Mouse (Mus musculus) G1E (cell line): ENCODE data around the gene Stox1. TPM values are rescaled to one million over a fixed set of nuclear protein-coding genes. Genes with fewer than 3 reads are reported as not detected.
A peak's percentile ranks its signal among the peaks of the same experiment; 100 is the strongest.

ENCODE experiments used
- ATAC-seq: 2 replicates; pipeline ENCODE4 v1.8.0; 2016; ENCODE audit warnings: mild to moderate bottlenecking; ENCODE audit not compliant: insufficient number of reproducible peaks, poor library complexity, low FRiP score, severe bottlenecking; ENCODE audit errors: extremely low read depth
- DNase-seq: peaks from one replicate; pipeline ENCODE4 v3.0.0; 2012; ENCODE audit warnings: low spot score
- H3K27me3 ChIP-seq: 2 replicates; pipeline ENCODE4 v1.6.1; 2012; ENCODE audit warnings: mild to moderate bottlenecking, low read length, inconsistent platforms; ENCODE audit not compliant: insufficient read depth
- H3K36me3 ChIP-seq: replicated peaks from 2 replicates; pipeline ENCODE3; 2012; ENCODE audit warnings: mild to moderate bottlenecking, inconsistent platforms
- H3K4me1 ChIP-seq: 2 replicates; pipeline ENCODE4 v1.6.1; 2012; ENCODE audit warnings: low read depth, low read length, inconsistent platforms, mixed read lengths; ENCODE audit not compliant: insufficient read depth
- H3K4me3 ChIP-seq: 2 replicates; pipeline ENCODE4 v1.5.1; 2012; ENCODE audit warnings: low read depth, mild to moderate bottlenecking, inconsistent platforms, low read length, moderate library complexity, mixed read lengths
- H3K9me3 ChIP-seq: replicated peaks from 2 replicates; pipeline ENCODE4 v1.6.1; 2012; ENCODE audit warnings: inconsistent platforms
- CTCF ChIP-seq: IDR thresholded peaks from 2 replicates; pipeline ENCODE4 v1.5.1; 2012; ENCODE audit warnings: low read depth, low read length, inconsistent platforms, mixed read lengths
- GATA1 ChIP-seq: IDR thresholded peaks from 2 replicates; pipeline ENCODE4 v1.6.1; 2012; ENCODE audit warnings: borderline replicate concordance, low read length, inconsistent platforms, mixed read lengths
- GATA2 ChIP-seq: IDR thresholded peaks from 2 replicates; pipeline ENCODE4 v1.6.1; 2012; ENCODE audit warnings: low read depth, low read length, inconsistent platforms, borderline replicate concordance
- POLR2AphosphoS5 ChIP-seq: IDR thresholded peaks from 2 replicates; pipeline ENCODE4 v1.6.1; 2012; ENCODE audit warnings: low read depth, low read length, inconsistent platforms; ENCODE audit not compliant: insufficient replicate concordance
- TAL1 ChIP-seq: conservative IDR thresholded peaks from 2 replicates; pipeline ENCODE4 v1.6.1; 2012; ENCODE audit warnings: low read depth, low read length, inconsistent platforms, mixed read lengths
- polyA plus RNA-seq: library from polyadenylated mRNA; stranded (reverse); fragments of >175 nt; gene quantifications from 2 replicates; pipeline ENCODE4 v1.2.3, GENCODE M21; 2012
- total RNA-seq, 2 experiments: library from RNA; stranded (forward) in 1 of 2; stranded (reverse) in 1 of 2; fragments of 200-1000 nt in 1 of 2; fragments of >200 nt in 1 of 2; fragmentation: Nextera tagmentation in 1 of 2; gene quantifications; 2 replicates each; pipeline ENCODE4 v1.2.3; 2014 to 2017

Stox1 gene
- total and polyA plus RNA-seq, 3 experiments, result 0.16 TPM; not detected in 2

DNA sequence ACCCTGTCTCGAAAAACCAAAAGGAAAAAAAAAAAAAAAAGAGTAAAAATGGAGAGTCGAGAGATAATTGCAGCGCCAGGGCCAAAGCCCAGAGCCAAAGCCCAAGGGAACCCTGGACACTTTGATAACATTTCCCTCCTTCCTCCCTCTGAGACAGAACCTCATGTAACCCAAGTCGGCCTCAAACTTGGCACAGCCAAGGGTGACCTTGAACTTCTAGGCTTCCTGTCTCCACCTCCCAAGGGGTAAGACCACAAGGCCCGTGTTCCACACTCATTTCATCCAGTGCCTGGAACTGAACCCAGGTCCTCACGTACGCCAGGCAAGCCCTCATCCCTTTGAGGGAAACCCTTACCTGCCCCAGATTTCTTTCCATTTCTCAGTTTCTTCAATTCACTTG, 69.2 kb downstream of the Stox1 start:
- DNase-seq, result no peak
- ATAC-seq, result no peak
- TF ChIP-seq POLR2AphosphoS5, result no peak
- TF ChIP-seq GATA1, result no peak
- no peak for TF ChIP-seq CTCF
- TF ChIP-seq TAL1, result no peak
- TF ChIP-seq GATA2, result no peak

DNA sequence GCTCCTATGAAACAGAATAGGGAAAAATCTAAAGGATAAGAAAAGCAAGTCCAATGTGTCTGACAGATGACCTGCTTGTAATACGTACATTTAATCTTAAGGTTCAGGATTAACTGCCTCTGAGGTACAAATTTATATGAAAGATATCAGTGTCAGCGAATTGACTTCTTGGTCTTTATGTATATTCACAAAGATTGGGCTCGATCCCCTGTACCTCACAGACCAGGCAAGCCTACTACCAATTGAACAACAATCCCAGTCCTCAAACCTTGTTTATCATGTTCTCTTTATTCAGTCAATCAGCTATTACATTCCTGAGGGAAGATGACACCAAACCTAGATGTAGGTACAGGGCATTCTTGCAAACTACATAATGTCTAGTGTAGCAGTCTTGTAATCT, 74.0 kb downstream of the Stox1 start:
- H3K4me1 ChIP-seq, result peaks cover 8% of the 10 kb centered on the region; the same call in 1 of the 2 replicates
- TF ChIP-seq GATA1 (no peak), CTCF (no peak), TAL1 (no peak), GATA2 (no peak), POLR2AphosphoS5 (no peak)
- ATAC-seq (no peak), DNase-seq (no peak)
- no peaks in the 10 kb centered on the region for H3K27me3 ChIP-seq
- peak overlapping the region; percentile 82; the same call in 1 of the 2 replicates for H3K4me3 ChIP-seq
- no peaks in the 10 kb centered on the region for H3K9me3 ChIP-seq
- H3K36me3 ChIP-seq, result peaks cover 3% of the 10 kb centered on the region

More for the DNA sequence above, 69.2 kb downstream of the Stox1 start:
- Histone ChIP-seq H3K9me3 (no peaks in the 10 kb centered on the region), H3K4me1 (peaks cover 4% of the 10 kb centered on the region; the same call in 1 of the 2 replicates), H3K36me3 (no peaks in the 10 kb centered on the region), H3K27me3 (no peaks in the 10 kb centered on the region), H3K4me3 (no peak overlapping the region)

DNA sequence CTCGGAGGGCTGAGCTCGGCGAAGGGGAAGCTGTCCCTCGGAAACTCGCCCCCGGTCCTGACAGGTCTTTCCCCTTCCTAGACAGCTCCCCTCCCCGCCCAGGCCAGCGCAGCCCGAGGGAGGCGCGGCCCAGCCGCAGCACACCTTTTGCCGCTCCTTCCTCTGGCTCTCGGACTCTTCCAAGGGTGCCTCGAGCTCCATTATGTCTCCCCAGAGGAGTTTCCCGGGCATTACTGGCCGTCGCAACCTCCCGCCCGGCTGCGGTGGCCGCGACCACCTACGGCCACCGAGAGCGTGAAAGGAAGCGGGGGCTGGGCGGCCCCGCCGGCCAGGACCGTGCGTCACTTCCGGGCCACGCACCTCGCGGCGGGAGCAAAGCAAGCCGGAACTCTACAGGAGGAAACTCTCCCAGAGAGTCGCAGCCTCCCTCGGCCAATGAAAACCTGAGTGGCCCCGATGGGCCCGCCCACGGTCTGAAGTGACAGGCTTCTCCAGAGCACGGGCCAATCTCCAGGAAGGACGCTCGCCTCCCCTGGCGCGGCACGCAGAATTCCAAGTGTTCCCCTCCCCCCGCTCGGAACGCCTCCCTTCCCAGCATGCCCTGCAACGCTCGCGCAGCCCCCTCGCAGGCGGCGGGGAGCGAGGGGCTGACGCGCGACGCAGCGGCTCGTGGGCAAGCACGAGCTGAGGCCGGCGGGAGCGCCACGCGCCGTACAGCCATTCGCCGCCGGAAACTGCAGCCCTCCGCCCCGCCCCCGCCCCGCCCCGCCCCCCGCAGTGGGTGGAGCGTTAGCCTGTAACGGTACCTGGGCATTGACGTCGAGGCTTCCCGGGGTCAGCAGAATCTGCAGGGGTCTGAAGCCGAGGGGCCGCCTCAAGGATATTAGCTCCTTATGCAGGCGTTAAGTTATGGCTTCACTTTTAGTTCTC, 74.8 kb downstream of the Stox1 start, which contains the start of gene Ddx50:
Gene Ddx50, minus strand, starts transcription at position 338 of the 930 bp plus-strand sequence.
- peak; percentile 76 for DNase-seq
- ATAC-seq, result peak; percentile 97
- Histone ChIP-seq H3K36me3 (peaks cover 9% of the 10 kb centered on the region), H3K4me1 (peaks cover 8% of the 10 kb centered on the region; the same call in 1 of the 2 replicates), H3K27me3 (no peaks in the 10 kb centered on the region), H3K9me3 (no peaks in the 10 kb centered on the region), H3K4me3 (peak within 1 kb of the TSS; percentile 82)
- no peak for TF ChIP-seq GATA2
- no peak for TF ChIP-seq TAL1
- TF ChIP-seq POLR2AphosphoS5, result no peak
- TF ChIP-seq CTCF, result no peak
- TF ChIP-seq GATA1, result no peak

DNA sequence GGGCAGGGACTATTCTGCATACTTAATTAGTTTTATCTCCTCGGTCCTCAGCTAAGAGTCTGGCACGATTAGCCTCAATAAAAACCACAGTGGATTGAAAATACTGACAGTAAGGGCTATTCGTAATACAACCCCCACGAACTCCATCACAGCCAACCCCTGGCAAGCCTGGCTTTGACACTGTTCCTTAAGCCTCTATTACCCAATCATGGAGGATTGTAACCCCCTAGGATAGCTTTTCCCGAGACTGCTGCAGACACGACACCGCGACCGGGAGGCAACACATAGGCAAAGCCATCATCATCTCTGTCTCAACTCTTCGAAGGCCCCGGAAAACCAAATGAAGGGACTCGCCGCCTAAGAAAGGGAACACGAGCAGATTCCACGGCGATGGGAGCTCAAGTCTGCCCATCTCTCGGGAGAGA, 75.6 kb downstream of the Stox1 start:
- H3K4me3 ChIP-seq, result peak overlapping the region; percentile 82
- no peak for DNase-seq
- TF ChIP-seq CTCF, result no peak
- TF ChIP-seq POLR2AphosphoS5, result no peak
- no peak for ATAC-seq
- H3K36me3 ChIP-seq, result peaks cover 13% of the 10 kb centered on the region
- no peaks in the 10 kb centered on the region for H3K9me3 ChIP-seq
- no peaks in the 10 kb centered on the region for H3K27me3 ChIP-seq
- peaks cover 8% of the 10 kb centered on the region; the same call in 1 of the 2 replicates for H3K4me1 ChIP-seq

Other genes starting within 250 kb of the Stox1 start
- 63.4 and 79.5 TPM in 2 replicates for gene Vps26a, start 239.3 kb downstream of the Stox1 start, total RNA-seq (2014; fragmentation: Nextera tagmentation)
- gene Vps26a, start 239.3 kb downstream of the Stox1 start, total RNA-seq (2017), result 134 and 165 TPM in 2 replicates
- gene Vps26a, start 239.3 kb downstream of the Stox1 start, polyA plus RNA-seq, result 5.1 and 10.3 TPM in 2 replicates
- 700 and 806 TPM in 2 replicates for gene Srgn, start 198.7 kb downstream of the Stox1 start, total RNA-seq (2014; fragmentation: Nextera tagmentation)
- gene Srgn, start 198.7 kb downstream of the Stox1 start, total RNA-seq (2017), result 437 and 463 TPM in 2 replicates
- gene Srgn, start 198.7 kb downstream of the Stox1 start, polyA plus RNA-seq, result 18.3 and 92.7 TPM in 2 replicates
- 51.4 and 51.5 TPM in 2 replicates for gene Kif1bp, start 147.7 kb downstream of the Stox1 start, total RNA-seq (2014; fragmentation: Nextera tagmentation)
- 60.1 and 60.9 TPM in 2 replicates for gene Kif1bp, start 147.7 kb downstream of the Stox1 start, total RNA-seq (2017)
- 10.9 and 14.9 TPM in 2 replicates for gene Kif1bp, start 147.7 kb downstream of the Stox1 start, polyA plus RNA-seq
- 77.7 and 85.9 TPM in 2 replicates for gene Ddx21, start 123.8 kb downstream of the Stox1 start, total RNA-seq (2014; fragmentation: Nextera tagmentation)
- 66.7 and 81.1 TPM in 2 replicates for gene Ddx21, start 123.8 kb downstream of the Stox1 start, total RNA-seq (2017)
- gene Ddx21, start 123.8 kb downstream of the Stox1 start, polyA plus RNA-seq, result 68.0 and 74.3 TPM in 2 replicates
- 67.5 and 76.6 TPM in 2 replicates for gene Ddx50, start 74.9 kb downstream of the Stox1 start, total RNA-seq (2014; fragmentation: Nextera tagmentation)
- gene Ddx50, start 74.9 kb downstream of the Stox1 start, total RNA-seq (2017), result 54.3 and 58.0 TPM in 2 replicates
- gene Ddx50, start 74.9 kb downstream of the Stox1 start, polyA plus RNA-seq, result 34.5 and 35.4 TPM in 2 replicates
- 181 and 186 TPM in 2 replicates for gene Ccar1, start 66.2 kb upstream of the Stox1 start, total RNA-seq (2014; fragmentation: Nextera tagmentation)
- gene Ccar1, start 66.2 kb upstream of the Stox1 start, total RNA-seq (2017), result 61.6 and 75.1 TPM in 2 replicates
- 5.8 and 8.7 TPM in 2 replicates for gene Ccar1, start 66.2 kb upstream of the Stox1 start, polyA plus RNA-seq
- not detected in 2 replicates for gene Tet1, start 182.9 kb upstream of the Stox1 start, total RNA-seq (2014; fragmentation: Nextera tagmentation)
- gene Tet1, start 182.9 kb upstream of the Stox1 start, total RNA-seq (2017), result 0.29 and 0.44 TPM in 2 replicates
- gene Tet1, start 182.9 kb upstream of the Stox1 start, polyA plus RNA-seq, result not detected in 2 replicates
- 14.0 and 14.7 TPM in 2 replicates for gene Slc25a16, start 194.5 kb upstream of the Stox1 start, total RNA-seq (2014; fragmentation: Nextera tagmentation)
- gene Slc25a16, start 194.5 kb upstream of the Stox1 start, total RNA-seq (2017), result 12.1 and 14.2 TPM in 2 replicates
- 7.2 and 9.7 TPM in 2 replicates for gene Slc25a16, start 194.5 kb upstream of the Stox1 start, polyA plus RNA-seq
- gene Dna2, start 220.9 kb upstream of the Stox1 start, total RNA-seq (2014; fragmentation: Nextera tagmentation), result 21.3 and 25.4 TPM in 2 replicates
- gene Dna2, start 220.9 kb upstream of the Stox1 start, total RNA-seq (2017), result 21.4 and 24.5 TPM in 2 replicates
- 8.0 and 9.6 TPM in 2 replicates for gene Dna2, start 220.9 kb upstream of the Stox1 start, polyA plus RNA-seq